Mouse (Mus musculus): ENCODE results near the gene Rapsn.
"Not testable (repeated sequence)": the region's sequence is repeated elsewhere in the genome, so short reads cannot be mapped to it uniquely, and the experiment has no call there.

Gene Rapsn

DNA sequence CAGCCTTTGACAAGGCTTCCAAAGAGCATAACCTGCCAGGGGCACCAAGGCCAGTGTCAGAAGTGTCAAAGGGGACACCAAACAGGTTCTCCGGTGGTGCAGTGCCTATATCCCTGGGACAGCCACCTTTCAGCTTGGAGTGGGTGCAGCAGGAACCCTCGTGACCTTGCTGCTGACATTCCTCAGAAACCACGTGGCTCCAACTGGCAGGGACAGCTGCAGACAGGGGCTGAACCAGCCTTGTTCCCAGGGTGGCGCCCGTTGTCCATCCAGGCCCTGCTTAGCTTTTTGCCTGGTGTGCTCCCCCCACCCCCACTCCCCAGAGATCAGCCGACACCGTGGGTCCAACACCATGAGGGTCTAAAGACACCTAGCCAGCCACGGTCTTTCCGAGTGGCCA lies at the start of gene Rapsn:
Rapsn (plus strand) TSS at position 236 of the 400 bp plus-strand sequence.
- peak; percentile 78 for DNase-seq

DNA sequence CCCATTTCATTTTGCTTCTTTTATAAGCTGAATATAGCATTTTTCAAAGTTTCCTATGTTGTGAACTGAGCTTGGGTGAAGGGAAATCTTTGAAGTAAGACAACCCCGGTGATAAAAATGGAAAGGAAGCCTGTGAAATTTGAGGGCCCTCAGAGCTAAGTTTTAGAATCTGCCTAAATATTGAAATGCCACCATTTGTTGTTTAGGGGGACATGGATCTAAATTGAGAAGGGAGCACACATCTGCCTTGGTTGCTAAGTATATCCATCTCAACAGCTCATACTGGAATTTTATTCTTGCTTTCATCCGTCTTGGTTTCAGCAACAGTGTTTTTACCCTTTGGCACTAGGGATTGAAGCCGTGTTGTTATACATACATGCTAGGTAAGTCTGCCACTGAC lies 49.4 kb upstream of the Rapsn start:
- DNase-seq = no peak

DNA sequence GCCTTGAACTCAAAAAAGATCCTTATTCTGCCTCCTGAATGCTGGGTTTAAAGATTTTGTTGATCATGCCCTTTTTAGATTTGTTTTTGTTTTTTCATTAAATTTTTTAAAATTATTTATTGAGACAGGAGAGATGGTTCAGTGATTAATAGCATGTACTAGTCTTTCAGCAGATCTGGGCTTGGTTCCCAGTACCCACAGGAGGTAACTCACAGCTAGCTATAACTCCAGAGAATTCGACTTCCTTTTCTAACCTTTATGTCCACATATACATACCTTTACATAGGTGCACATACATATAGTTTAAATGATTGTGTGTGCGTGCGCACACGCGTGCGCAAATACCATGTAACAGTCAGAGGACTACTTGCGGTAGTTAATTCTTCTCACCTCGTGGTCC lies 26.9 kb upstream of the Rapsn start:
- DNase-seq = no peak

GRCm38 (mm10) chr2:91013881-91014280 lies 21.5 kb upstream of the Rapsn start:
- DNase-seq = no peak

GRCm38 (mm10) chr2:91015386-91015785 lies 20.0 kb upstream of the Rapsn start:
- no peak for DNase-seq

GRCm38 (mm10) chr2:91018061-91018788 lies 17.2 kb upstream of the Rapsn start:
- DNase-seq = no peak

- no peak for DNase-seq
Measured at GRCm38 (mm10) chr2:91019911-91020310, 15.5 kb upstream of the Rapsn start.

- not testable (repeated sequence) for DNase-seq
Measured at GRCm38 (mm10) chr2:91022266-91022665, 13.2 kb upstream of the Rapsn start.

DNA sequence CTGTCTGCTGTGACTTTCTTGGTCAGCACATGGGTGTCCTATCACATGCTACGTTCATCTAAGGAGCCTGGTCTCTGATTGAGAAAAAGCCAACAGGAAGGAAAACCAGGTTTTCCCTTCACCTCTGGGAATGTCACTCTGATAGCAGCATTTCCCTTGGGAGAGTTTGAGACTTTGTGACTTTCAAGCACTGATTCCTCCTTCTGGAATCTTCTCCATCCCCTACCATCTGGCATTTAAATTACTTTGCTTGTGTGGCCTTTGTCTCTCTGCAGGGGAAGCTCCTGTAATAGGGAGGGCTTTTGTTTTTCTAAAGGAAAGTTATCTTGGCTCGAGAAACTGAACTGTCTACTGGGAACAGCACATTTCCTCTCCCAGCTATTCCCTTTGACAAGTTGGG lies 12.3 kb upstream of the Rapsn start:
- DNase-seq = no peak

- DNase-seq = no peak
Measured at GRCm38 (mm10) chr2:91023956-91024355, 11.5 kb upstream of the Rapsn start.

DNA sequence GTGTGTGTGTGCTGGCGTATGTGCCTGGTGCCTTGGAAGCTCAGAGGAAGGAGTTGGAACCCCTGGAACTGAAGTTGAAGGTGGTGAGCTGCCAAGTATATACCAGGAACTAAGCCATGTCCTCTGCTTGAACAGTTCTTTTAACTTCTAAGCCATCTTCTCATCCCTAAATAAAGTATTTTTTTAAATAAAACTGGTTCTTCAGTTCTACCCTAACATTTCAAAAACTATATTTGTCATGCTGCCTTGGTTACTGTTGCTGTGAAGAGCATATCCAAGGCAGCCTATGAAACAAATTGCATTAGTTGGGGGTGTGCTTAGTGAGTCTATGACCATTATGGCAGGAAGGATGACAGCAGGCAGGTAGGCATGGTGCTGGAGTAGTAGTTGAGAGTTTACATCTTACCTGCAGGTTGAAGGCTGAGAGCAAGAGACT lies 10.3 kb upstream of the Rapsn start:
- DNase-seq = no peak

DNA sequence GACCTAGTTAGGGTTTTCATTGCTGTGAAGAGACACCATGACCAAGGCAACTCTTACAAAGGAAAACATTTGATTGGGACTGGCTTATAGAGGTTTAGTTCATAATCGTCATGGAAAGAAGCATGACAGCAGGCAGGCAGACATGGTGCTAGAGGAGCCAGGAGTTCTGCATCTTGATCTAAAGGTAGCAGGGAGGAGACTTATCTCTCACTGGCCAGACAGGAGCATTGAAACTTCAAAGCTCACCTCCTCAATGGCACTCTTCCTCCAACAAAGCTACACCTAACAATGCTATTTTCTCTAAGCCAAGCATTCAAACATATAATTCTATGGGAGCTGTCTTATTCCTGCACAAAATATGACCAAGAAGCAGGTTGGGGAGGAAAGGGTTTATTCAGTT lies 8.9 kb upstream of the Rapsn start:
- DNase-seq = no peak

DNA sequence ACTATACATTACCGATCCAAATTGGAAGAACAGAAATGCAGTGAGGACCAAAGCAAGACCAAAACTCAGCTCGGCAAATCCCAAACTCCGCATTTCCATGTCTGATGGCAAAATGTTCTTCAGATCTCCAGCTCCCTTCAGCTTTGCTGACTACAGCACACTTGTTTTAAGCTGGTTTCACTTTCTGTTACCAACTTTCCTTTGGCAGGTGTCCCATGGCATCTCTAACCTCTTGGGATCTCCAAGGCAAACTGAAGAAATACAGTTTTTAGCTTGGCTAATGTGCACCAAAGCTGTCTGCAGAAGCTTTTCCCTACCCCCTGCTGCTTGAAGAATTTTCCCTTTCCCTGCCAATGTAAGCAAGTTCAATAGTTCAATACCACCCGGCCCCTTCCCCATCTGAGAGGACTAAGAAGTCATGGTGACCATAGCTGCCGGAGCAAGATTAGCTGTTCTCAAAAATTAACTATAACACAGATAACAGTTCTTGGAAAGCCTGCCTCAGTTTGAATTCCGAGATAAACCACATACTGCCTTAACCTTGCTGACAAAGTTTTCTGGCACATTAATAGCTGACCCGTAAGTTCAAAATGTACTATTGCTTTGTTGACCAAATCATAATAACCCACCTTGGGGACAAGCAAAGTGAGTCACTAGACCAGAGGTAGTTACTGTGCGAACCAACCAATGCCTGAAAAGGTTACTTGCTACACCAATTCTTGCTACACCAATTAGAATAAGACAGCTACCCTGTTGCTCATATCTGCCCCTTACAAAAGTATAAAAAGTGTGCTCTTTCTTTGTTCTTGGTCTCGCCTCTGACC lies 7.8 kb upstream of the Rapsn start:
- peak; percentile 24 for DNase-seq

DNA sequence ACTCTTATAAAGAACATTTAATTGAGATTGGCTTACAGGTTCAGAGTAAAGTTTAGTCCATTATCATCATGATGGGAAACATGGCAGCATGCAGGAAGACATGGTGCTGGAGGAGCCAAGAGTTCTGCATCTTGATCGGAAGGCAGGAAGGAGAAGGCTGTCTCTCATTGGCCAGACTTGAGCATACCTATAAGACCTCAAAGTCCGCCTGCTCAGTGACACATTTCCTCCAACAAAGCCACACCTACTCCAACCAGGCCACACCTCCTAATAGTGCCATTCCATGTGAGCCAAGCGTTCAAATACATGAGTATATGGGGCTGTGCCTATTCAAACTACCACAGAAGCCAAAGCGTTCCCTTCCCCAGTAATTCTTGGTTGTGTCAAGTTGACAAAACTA lies 4.2 kb upstream of the Rapsn start:
- no peak for DNase-seq

DNA sequence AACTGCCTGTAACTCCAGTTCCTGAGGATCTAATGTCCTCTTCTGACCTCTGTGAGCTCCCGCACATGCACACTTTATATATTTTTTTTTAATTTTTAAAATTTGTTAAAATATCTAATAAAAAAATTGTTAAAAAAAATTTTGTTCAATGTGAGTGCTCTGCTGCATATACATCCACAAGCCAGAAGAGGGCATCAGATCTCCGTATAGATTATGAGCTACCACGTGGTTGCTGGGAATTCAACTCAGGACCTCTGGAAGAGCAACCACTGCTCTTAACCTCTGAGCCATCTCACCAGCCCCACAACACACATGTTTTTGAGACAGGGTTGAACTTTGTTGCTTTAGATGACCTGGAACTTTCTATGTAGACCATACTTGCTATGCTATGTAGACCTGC lies 2.4 kb upstream of the Rapsn start:
- no peak for DNase-seq

DNA sequence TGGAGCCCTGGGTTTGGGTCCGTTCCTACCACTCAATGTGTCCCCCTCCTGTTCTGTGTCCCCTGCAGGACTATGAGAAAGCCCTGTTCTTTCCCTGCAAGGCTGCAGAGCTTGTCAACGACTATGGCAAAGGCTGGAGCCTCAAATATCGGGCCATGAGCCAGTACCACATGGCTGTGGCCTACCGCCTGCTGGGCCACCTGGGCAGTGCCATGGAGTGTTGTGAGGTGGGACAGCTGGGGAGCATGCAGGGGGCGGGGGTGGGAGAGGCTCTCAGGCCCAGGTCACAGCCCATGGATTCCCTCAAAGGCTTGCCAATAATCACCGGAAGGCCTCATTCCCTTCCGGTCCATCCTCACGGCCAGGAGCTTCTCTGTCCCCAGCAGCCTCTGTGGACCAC lies 6.4 kb downstream of the Rapsn start:
- DNase-seq = no peak

GRCm38 (mm10) chr2:91042651-91043398 lies 7.4 kb downstream of the Rapsn start:
- DNase-seq = no peak

DNA sequence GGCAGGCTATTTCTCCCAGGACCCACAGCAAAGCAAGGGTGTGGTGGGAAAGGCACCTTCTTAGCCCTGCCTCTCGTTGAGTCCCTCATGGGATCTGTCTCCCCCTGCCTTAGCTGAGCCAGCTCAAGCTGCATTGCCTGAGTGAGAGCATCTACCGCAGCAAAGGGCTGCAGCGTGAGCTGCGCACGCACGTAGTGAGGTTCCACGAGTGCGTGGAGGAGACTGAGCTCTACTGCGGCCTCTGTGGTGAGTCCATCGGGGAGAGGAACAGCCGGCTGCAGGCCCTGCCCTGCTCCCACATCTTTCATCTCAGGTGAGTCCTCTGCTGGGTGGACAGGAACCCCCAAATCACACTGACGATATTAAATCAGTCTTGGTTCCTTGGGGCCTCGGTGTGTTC lies 9.3 kb downstream of the Rapsn start:
- no peak for DNase-seq

- DNase-seq = not testable (repeated sequence)
Measured at GRCm38 (mm10) chr2:91045805-91046204, 10.4 kb downstream of the Rapsn start.

DNA sequence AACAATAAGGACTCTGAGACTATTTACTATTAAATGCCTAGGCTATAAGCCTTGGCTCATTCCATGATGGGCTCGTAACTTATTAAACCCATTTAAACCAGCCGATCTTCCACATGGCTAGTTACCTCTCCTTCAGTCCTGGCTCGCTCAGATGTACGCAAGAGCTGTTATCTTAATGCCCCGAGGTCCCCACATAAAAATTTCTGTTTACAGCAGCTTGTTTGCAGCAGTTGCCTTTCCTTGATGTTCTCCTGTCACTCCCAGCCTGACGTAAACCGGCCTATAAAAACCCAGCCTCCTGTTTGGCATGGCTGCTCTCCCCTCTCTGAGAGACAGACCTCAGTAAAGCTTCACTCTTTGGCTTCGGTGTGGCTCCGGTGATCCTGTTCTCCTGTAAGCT lies 11.9 kb downstream of the Rapsn start:
- DNase-seq = peak; percentile 54

DNA sequence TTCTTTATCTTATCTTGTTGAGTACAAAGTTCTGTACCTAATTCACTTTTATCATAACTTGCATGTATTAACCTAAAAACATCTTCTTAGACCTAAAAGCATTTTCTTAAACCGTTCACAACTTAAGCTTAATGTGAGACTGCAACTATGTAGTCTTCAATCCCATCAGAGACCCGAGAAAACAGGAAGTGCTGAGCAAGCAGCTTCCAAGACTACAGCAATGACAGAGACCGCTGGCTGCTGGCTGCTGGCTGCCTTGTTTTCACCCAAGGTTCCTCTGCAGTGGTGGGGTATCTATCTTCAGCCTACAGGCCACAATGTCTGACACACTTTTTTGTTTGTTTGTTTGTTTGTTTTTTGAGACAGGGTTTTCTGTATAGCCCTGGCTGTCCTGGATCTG lies 16.5 kb downstream of the Rapsn start:
- no peak for DNase-seq

- DNase-seq = no peak
Measured at GRCm38 (mm10) chr2:91052752-91053151, 17.3 kb downstream of the Rapsn start.

GRCm38 (mm10) chr2:91053181-91053933 lies 17.9 kb downstream of the Rapsn start:
- no peak for DNase-seq
